8 mouse cellular contexts compared by ENCODE assay signal in the genomic region with DNA sequence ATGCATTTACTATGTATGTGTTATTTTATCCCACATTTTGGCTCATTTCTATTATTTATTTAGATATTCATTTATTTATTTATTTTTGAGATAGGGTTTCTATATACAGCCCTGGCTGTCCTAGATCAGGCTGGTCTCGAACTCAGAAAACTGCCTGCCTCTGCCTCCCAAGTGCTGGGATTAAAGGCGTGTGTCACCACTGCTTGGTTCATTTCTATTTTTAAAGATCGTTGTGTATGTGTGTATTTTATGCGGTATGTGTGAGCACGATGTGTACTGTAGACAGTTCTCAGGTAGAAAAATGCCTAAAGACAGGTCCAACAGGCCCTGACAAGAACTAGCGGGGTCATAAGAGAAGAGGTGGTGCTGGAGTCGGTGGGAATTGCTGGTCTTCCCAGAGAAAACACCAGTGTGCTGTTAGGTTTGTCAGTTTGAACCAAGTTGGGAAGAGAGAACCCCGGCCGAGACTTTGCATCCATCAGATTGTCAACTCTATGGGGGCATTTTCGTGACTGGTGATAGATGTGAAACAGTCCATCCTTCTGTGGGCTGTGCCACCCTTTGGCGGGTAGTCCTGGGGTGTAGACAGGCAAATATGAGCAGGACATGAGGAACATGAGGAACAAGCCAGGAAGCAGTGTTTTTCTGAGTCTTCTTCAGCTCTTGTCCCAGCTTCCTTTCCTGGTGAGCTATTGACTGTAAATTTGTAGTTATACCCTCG. TPM values are rescaled to one million over a fixed set of nuclear protein-coding genes. Genes with fewer than 3 reads are reported as not detected.
DNase-seq lines count a peak whose midpoint lies in the region; ATAC-seq lines count a peak whose summit lies in the region.

No protein-coding gene starts in this region.

- H3K9ac ChIP-seq in kidney, embryonic 14.5 days (ENCODE audit: low read depth, low read length), result 0 out of 2 replicates have a peak overlapping the region, but pooled peaks have one; percentile 0
- H3K9ac ChIP-seq in hindbrain, embryonic 15.5 days, result 0 out of 2 replicates have a peak overlapping the region, but pooled peaks have one; percentile 21
- H3K9ac ChIP-seq in midbrain, embryonic 16.5 days (ENCODE audit: low read depth, low read length), result no peak overlapping the region

- H3K27ac ChIP-seq in kidney, embryonic 14.5 days (ENCODE audit: low read depth, low read length), result no peak overlapping the region
- no peak overlapping the region for H3K27ac ChIP-seq in embryonic facial prominence, embryonic 10.5 days (replicated peaks)
- H3K27ac ChIP-seq in hindbrain, embryonic 15.5 days (replicated peaks), result peak overlapping the region; percentile 52
- no peak overlapping the region for H3K27ac ChIP-seq in midbrain, embryonic 16.5 days (ENCODE audit: low read length)

- H3K36me3 ChIP-seq in kidney, embryonic 14.5 days (ENCODE audit: control insufficient read depth, insufficient read depth, low read length), result no peaks in the 10 kb centered on the region
- H3K36me3 ChIP-seq in embryonic facial prominence, embryonic 10.5 days (replicated peaks), result no peaks in the 10 kb centered on the region
- H3K36me3 ChIP-seq in hindbrain, embryonic 15.5 days, result no peaks in the 10 kb centered on the region
- no peaks in the 10 kb centered on the region for H3K36me3 ChIP-seq in midbrain, embryonic 16.5 days (ENCODE audit: control insufficient read depth, insufficient read depth, low read length)

- peaks cover 12% of the 10 kb centered on the region for H3K4me1 ChIP-seq in kidney, embryonic 14.5 days (ENCODE audit: control insufficient read depth, insufficient read depth, low read length)
- peaks cover 16% of the 10 kb centered on the region for H3K4me1 ChIP-seq in embryonic facial prominence, embryonic 10.5 days
- peaks cover 17% of the 10 kb centered on the region for H3K4me1 ChIP-seq in hindbrain, embryonic 15.5 days (replicated peaks)
- peaks cover 6% of the 10 kb centered on the region; the same call in 1 of the 2 replicates for H3K4me1 ChIP-seq in midbrain, embryonic 16.5 days (ENCODE audit: control insufficient read depth, insufficient read depth, low read length)

- no peak for ATAC-seq in kidney, embryonic 14.5 days (ENCODE audit: low FRiP score, low TSS enrichment)
- ATAC-seq in hindbrain, embryonic 15.5 days (ENCODE audit: low FRiP score, low read depth), result no peak
- ATAC-seq in midbrain, embryonic 16.5 days, result no peak

- 78% methylated on average over 12 of the region's 12 CpGs for WGBS in kidney, embryonic 14.5 days
- WGBS in embryonic facial prominence, embryonic 10.5 days, result 81% methylated on average over 12 of the region's 12 CpGs
- 73% methylated on average over 12 of the region's 12 CpGs for WGBS in hindbrain, embryonic 15.5 days
- WGBS in midbrain, embryonic 16.5 days, result 80% methylated on average over 12 of the region's 12 CpGs

- no peaks in the 10 kb centered on the region for H3K27me3 ChIP-seq in kidney, embryonic 14.5 days (ENCODE audit: control insufficient read depth, insufficient read depth, low read length)
- H3K27me3 ChIP-seq in embryonic facial prominence, embryonic 10.5 days (replicated peaks; ENCODE audit: low read depth, poor library complexity, severe bottlenecking), result no peaks in the 10 kb centered on the region
- no peaks in the 10 kb centered on the region for H3K27me3 ChIP-seq in hindbrain, embryonic 15.5 days
- no peaks in the 10 kb centered on the region for H3K27me3 ChIP-seq in midbrain, embryonic 16.5 days (ENCODE audit: control insufficient read depth, insufficient read depth, low read depth, low read length)

- peak overlapping the region; percentile 49 for H3K4me2 ChIP-seq in kidney, embryonic 14.5 days (replicated peaks; ENCODE audit: low read depth, low read length)
- peak overlapping the region; percentile 60 for H3K4me2 ChIP-seq in hindbrain, embryonic 15.5 days
- peak overlapping the region; percentile 60 for H3K4me2 ChIP-seq in midbrain, embryonic 16.5 days (ENCODE audit: low read length)

- H3K9me3 ChIP-seq in kidney, embryonic 14.5 days (ENCODE audit: control insufficient read depth, low read length), result no peaks in the 10 kb centered on the region
- no peaks in the 10 kb centered on the region for H3K9me3 ChIP-seq in embryonic facial prominence, embryonic 10.5 days
- no peaks in the 10 kb centered on the region for H3K9me3 ChIP-seq in hindbrain, embryonic 15.5 days
- no peaks in the 10 kb centered on the region for H3K9me3 ChIP-seq in midbrain, embryonic 16.5 days (replicated peaks; ENCODE audit: control insufficient read depth, low read length, poor library complexity, severe bottlenecking)

- H3K4me3 ChIP-seq in kidney, embryonic 14.5 days (ENCODE audit: low read length), result peak overlapping the region; percentile 62
- peak overlapping the region; percentile 68; the same call in 1 of the 2 replicates for H3K4me3 ChIP-seq in embryonic facial prominence, embryonic 10.5 days
- H3K4me3 ChIP-seq in hindbrain, embryonic 15.5 days, result peak overlapping the region; percentile 71
- peak overlapping the region; percentile 56; the same call in 1 of the 2 replicates for H3K4me3 ChIP-seq in midbrain, embryonic 16.5 days (ENCODE audit: low read depth, low read length)

- DNase-seq in kidney, postnatal 4 days, result no peak
- DNase-seq in embryonic facial prominence, embryonic 10.5 days (ENCODE audit: low spot score), result no peak
- DNase-seq in c-Kit-positive CD71-positive TER-119-positive erythroid progenitor cells, embryonic 14.5 days (ENCODE audit: low spot score), result no peak
- DNase-seq in thymus, adult 18-20 months, result no peak
- no peak for DNase-seq in left cerebral cortex, adult 9 months (ENCODE audit: low spot score in 2 of 2)

RNA-seq across cellular contexts. Expression of gene Klrb1c, which starts 8.3 kb away (rescaled TPM):
- polyA plus RNA-seq in kidney, embryonic 14.5 days (2014; fragmentation: Nextera tagmentation; extraction: Ambion mirVana), result 0.61 TPM in 1 of 2 replicates, not detected in the other
- not detected in 2 replicates for polyA plus RNA-seq in embryonic facial prominence, embryonic 10.5 days (2016; fragmentation: Nextera tagmentation; extraction: Ambion mirVana)
- 0.12 TPM in 1 of 2 replicates, not detected in the other for polyA plus RNA-seq in hindbrain, embryonic 15.5 days (2015; fragmentation: Nextera tagmentation; extraction: Ambion mirVana)
- polyA plus RNA-seq in midbrain, embryonic 16.5 days (2015; fragmentation: Nextera tagmentation; extraction: Ambion mirVana), result not detected in 2 replicates

RNA-seq across cellular contexts. Expression of gene Gm44511, which starts 28.8 kb away (rescaled TPM):
- not detected in 2 replicates for polyA plus RNA-seq in kidney, embryonic 14.5 days (2014; fragmentation: Nextera tagmentation; extraction: Ambion mirVana)
- not detected in 2 replicates for polyA plus RNA-seq in embryonic facial prominence, embryonic 10.5 days (2016; fragmentation: Nextera tagmentation; extraction: Ambion mirVana)
- not detected in 2 replicates for polyA plus RNA-seq in hindbrain, embryonic 15.5 days (2015; fragmentation: Nextera tagmentation; extraction: Ambion mirVana)
- polyA plus RNA-seq in midbrain, embryonic 16.5 days (2015; fragmentation: Nextera tagmentation; extraction: Ambion mirVana), result not detected in 2 replicates

RNA-seq across cellular contexts. Expression of gene Klrb1b, which starts 28.8 kb away (rescaled TPM):
- polyA plus RNA-seq in kidney, embryonic 14.5 days (2014; fragmentation: Nextera tagmentation; extraction: Ambion mirVana), result not detected in 2 replicates
- polyA plus RNA-seq in embryonic facial prominence, embryonic 10.5 days (2016; fragmentation: Nextera tagmentation; extraction: Ambion mirVana), result not detected in 2 replicates
- not detected in 2 replicates for polyA plus RNA-seq in hindbrain, embryonic 15.5 days (2015; fragmentation: Nextera tagmentation; extraction: Ambion mirVana)
- polyA plus RNA-seq in midbrain, embryonic 16.5 days (2015; fragmentation: Nextera tagmentation; extraction: Ambion mirVana), result not detected in 2 replicates
